Mouse (Mus musculus): ENCODE measurements around the gene Abcc2.

DNA sequence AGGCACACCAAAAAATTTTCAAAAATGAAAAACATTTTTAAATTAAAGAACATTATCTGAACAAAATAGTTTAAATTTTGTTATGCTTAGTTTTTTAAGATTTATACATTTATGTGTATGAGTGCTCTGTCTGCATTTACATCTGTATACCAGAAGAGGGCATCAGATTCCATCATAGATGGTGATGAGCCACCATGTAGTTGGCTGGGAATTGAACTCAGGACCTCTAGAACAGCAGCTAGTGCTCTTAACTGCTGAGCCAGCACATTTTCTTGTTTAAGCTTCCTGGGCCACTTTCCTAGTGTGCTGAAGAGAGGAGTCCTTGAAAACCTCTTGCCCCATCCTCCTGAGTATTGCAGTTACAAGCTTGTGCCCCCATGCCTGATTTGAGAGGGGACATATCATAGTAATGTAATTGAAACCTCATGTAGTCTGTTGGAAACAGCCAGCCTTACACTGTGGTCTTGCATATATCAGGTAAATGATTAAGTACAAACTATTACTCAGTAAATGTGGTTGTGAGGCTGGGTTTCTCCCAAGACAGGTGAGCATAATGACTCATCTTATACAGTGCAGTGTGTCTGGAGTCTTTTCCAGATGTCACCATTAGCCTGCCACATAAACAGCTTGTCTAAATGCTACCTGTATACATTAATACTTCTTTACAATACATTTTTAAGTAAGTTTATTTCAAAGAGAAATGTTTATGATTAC, 20.3 kb upstream of the Abcc2 start:
- TF ChIP-seq POLR2A (IDR thresholded peaks at IDR 0.05; ENCODE audit: extremely low read depth, insufficient read depth, low read length) (no peak), CTCF (IDR thresholded peaks at IDR 0.05; ENCODE audit: low read depth, low read length) (peak; percentile 24; the same call in 1 of the 2 replicates)

All from liver, adult 2 months (tissue).